Mouse (Mus musculus): ENCODE measurements around the gene Ctsd.

The Ctsd gene

GRCm38 (mm10) chr7:142399250-142399649 lies 11.4 kb upstream of the Ctsd start:
- DNase-seq: no peak

GRCm38 (mm10) chr7:142398052-142398451 lies 10.2 kb upstream of the Ctsd start:
- DNase-seq: no peak

GRCm38 (mm10) chr7:142396611-142397010 lies 8.8 kb upstream of the Ctsd start:
- DNase-seq: no peak

- DNase-seq: no peak
Measured at GRCm38 (mm10) chr7:142395472-142395871, 7.6 kb upstream of the Ctsd start.

GRCm38 (mm10) chr7:142394261-142395190 lies 6.7 kb upstream of the Ctsd start:
- DNase-seq: no peak

- no peak for DNase-seq
Measured at GRCm38 (mm10) chr7:142393191-142393590, 5.4 kb upstream of the Ctsd start.

GRCm38 (mm10) chr7:142391609-142392008 lies 3.8 kb upstream of the Ctsd start:
- no peak for DNase-seq

- no peak for DNase-seq
Measured at GRCm38 (mm10) chr7:142391108-142391507, 3.3 kb upstream of the Ctsd start.

DNA sequence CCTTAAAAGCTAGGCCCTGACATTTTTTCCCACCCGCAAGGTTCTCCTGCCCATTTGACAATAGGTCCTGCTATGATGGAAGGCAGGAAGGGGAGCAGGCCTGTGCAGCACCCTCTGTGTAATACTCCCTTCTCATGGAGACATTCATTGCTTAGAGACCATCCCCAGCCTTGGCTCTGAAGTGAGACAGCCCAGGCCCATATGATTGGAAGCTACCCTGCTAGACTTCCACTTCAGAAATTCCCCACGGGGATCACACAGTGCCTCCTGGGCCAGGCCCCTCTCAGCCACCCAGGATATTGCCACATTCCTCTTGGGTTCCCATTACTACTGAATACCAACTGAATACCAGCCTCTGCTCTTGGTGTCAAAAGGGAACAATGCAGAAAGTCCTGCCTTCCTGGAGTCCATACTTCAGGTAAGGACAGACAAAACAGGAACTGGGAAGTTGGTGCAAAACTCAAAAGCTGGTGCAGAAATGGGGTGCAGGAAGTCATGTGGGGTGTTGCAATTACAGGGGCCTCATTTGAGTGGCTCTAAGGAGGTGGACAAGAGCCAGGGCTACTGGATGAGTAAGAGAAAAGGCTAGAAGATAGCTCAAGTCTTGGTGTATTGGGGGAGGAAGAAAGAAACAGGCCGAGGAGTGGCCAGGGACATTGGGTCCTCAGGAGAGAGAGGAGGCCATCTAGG lies 2.3 kb upstream of the Ctsd start:
- DNase-seq: no peak

DNA sequence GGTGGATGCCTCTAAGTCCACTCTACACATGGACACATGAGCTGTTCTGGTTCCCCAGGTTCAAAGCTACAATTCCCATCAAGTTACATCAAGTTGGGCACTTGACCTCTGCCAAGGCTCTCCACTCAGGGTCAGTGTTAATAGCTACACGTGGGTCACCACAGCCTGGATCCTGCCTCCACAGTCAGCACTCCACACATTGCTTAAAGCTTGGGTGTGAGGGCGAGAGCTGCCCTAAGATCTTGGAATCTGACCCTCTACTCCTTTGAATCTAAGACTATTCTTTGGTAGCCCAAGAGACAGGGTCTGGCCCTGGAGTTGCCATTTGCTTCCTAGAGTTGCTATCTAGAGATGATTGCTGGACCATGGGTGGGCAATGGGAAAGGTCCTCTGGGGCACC lies 902 bp upstream of the Ctsd start:
- no peak for DNase-seq

GRCm38 (mm10) chr7:142388198-142388597 lies 360 bp upstream of the Ctsd start:
- no peak for DNase-seq

GRCm38 (mm10) chr7:142386621-142387201 lies 1.1 kb downstream of the Ctsd start:
- peak; percentile 34 to 47 for DNase-seq

- no peak for DNase-seq
Measured at GRCm38 (mm10) chr7:142385742-142386403, 2.0 kb downstream of the Ctsd start.

GRCm38 (mm10) chr7:142384306-142384705 lies 3.5 kb downstream of the Ctsd start:
- no peak for DNase-seq

- no peak for DNase-seq
Measured at GRCm38 (mm10) chr7:142382567-142382966, 5.3 kb downstream of the Ctsd start, which contains the start of gene Gm49369. Gm49369 (minus strand) TSS chr7:142382667.

GRCm38 (mm10) chr7:142381175-142381574 lies 6.7 kb downstream of the Ctsd start:
- DNase-seq: no peak

DNA sequence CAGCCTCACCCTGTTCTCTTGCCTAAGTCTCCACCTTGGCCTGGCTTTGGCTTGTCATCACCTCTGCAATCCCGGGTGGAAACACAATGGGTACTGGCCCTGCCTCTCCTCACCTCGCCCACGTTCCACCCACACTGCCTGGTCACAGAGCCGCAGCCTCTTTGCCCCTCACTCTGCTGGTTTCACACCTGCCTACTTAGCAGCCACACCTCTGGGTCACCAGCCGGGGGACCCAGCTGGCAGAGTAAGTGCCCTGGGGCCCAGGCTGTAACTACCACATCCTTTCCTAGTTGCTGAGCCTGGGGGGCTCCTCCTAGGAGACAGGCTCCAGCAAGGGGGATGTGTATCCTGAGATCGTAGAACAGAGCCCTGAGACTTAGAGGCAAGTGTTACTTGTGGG lies 8.7 kb downstream of the Ctsd start:
- no peak for DNase-seq

DNA sequence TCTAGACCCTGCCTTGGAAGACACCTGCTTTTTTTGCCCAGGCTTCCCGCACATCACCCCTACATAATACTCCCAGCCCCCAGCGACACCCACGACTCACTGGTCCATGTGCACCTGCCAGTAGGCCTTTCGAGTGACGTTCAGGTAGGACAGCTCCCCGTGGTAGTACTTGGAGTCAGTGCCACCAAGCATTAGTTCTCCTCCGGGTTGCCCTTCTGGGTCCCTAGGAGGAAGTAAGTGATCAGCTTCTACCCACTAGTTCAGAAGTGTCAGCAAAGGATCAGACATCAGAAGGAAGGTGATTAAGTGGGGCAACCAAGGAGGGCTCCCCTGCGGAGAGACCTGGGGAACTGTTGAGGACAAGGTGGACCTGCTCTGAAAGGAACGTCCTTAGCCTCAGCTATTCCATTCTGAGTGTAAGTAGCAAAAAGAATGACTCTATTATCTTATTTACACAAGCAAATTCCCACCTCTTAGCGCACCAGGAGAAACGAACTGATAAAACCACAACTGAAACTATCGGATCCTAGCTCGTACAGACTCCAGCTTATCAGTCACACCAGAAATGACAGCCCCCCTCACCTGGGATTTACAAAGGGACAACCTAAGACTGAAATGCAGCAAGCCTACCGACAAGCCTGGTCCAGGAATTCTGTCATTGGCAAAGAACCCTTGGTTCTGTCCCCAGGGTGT lies 10.5 kb downstream of the Ctsd start:
- no peak for DNase-seq

GRCm38 (mm10) chr7:142376096-142376495 lies 11.7 kb downstream of the Ctsd start:
- DNase-seq: no peak

DNA sequence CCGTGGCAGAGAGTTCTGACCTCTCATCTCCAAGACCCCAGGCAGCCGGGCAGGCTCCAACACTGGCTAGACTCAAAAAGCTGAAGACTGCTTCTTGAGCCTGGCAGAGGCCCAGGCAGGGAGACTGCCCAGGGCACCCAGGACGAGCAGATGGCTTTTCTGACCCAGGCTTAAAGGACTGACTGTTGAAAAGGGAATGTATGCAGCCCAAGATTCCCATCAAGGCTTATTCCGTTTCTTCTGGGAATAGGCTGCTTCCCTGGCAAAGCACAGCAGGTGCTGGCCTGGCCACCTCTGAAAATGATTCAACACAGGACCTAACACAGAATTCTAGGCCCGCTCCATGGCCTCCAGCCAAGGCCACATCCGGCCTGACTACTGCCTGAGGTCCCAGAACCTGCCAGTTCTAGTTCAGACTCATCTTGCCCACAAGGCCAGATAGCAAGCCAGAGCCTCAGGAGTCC lies 12.5 kb downstream of the Ctsd start:
- peak; percentile 83 to 85 for DNase-seq

DNA sequence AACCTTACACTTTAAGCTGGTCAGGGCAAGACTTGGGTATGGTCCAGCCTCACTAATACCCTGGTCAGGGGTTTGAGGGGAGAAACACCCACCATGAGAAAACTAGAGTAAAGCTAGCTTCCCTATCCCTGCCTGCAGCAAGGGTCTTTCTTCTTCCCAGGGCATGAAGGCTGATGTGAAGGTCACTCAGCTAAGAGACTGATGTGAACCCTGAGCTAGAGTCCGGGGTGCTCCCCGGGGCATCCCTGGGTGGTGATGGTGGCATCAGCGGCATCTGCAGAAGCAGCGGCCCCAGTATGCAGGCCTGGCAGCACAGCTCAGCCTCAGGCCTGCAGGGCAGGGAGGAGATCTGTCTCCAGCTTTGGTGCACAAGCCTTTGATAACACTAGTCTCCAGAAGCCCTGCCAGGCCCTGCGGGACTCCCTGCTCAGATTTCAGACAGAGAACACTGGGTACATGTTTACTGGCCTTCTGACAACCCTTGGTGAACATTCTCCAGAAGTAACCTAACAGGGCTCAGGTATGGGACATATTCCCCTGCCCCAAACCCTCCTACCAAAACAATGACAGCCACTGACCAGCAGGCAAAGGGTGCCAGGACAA lies 13.3 kb downstream of the Ctsd start:
- DNase-seq: peak; percentile 40 to 45

All from cerebellum, postnatal 25 days (tissue).